8 mouse cellular contexts compared by ENCODE assay signal in genomic region chr2:148681461-148681891, GRCm38 (mm10). TPM values are rescaled to one million over a fixed set of nuclear protein-coding genes. Genes with fewer than 3 reads are reported as not detected.
DNase-seq lines count a peak whose midpoint lies in the region; ATAC-seq and TF ChIP-seq lines count a peak whose summit lies in the region.

No protein-coding gene starts in this region.

- peaks cover 35% of the 10 kb centered on the region for H3K36me3 ChIP-seq in limb, embryonic 15.5 days
- H3K36me3 ChIP-seq in midbrain, embryonic 13.5 days, result peaks cover 37% of the 10 kb centered on the region
- H3K36me3 ChIP-seq in testis, adult 2 months (ENCODE audit: control insufficient read depth, insufficient read depth, low read length), result peaks cover 6% of the 10 kb centered on the region

- H3K9ac ChIP-seq in limb, embryonic 15.5 days, result peak overlapping the region; percentile 78
- H3K9ac ChIP-seq in midbrain, embryonic 13.5 days (replicated peaks), result peak overlapping the region; percentile 88

- DNase-seq in 3T3-L1 (ENCODE audit: low read depth, low spot score) (peak; percentile 71), NIH3T3 (ENCODE audit: low read depth) (peak; percentile 72)
- DNase-seq in cerebellum, postnatal 36 days, result peak; percentile 42 to 50
- peak; percentile 55 for DNase-seq in gastrocnemius, postnatal 14 days

- 7% methylated on average over 17 of the region's 17 CpGs for WGBS in limb, embryonic 15.5 days
- 10% methylated on average over 17 of the region's 17 CpGs for WGBS in midbrain, embryonic 13.5 days

- peak overlapping the region; percentile 81 for H3K27ac ChIP-seq in limb, embryonic 15.5 days
- peak overlapping the region; percentile 86 for H3K27ac ChIP-seq in midbrain, embryonic 13.5 days
- H3K27ac ChIP-seq in testis, adult 2 months (ENCODE audit: control insufficient read depth, insufficient read depth, low read depth, low read length), result peak overlapping the region; percentile 87

- TF ChIP-seq POLR2A in testis, adult 2 months (IDR thresholded peaks at IDR 0.05; ENCODE audit: control insufficient read depth, low read depth, low read length), result no peak

- peak overlapping the region; percentile 84 for H3K4me2 ChIP-seq in limb, embryonic 15.5 days
- peak overlapping the region; percentile 81 for H3K4me2 ChIP-seq in midbrain, embryonic 13.5 days (replicated peaks)

- intact Hi-C loops in gastrocnemius, postnatal 14 days (cut with DNase I; ENCODE audit: low total_unique reads), result no loop called here

- H3K27me3 ChIP-seq in limb, embryonic 15.5 days, result no peaks in the 10 kb centered on the region
- H3K27me3 ChIP-seq in midbrain, embryonic 13.5 days, result no peaks in the 10 kb centered on the region
- H3K27me3 ChIP-seq in testis, adult 2 months (ENCODE audit: control insufficient read depth, insufficient read depth, low read length), result no peaks in the 10 kb centered on the region

- peak overlapping the region; percentile 76 for H3K4me3 ChIP-seq in limb, embryonic 15.5 days
- H3K4me3 ChIP-seq in midbrain, embryonic 13.5 days (replicated peaks), result peak overlapping the region; percentile 81
- H3K4me3 ChIP-seq in testis, adult 2 months (ENCODE audit: control insufficient read depth, low read depth, low read length), result peak overlapping the region; percentile 96

- TF ChIP-seq CTCF in testis, adult 2 months (IDR thresholded peaks at IDR 0.05; ENCODE audit: control insufficient read depth, insufficient read depth, insufficient replicate concordance, low read depth, low read length), result no peak; the same call in 1 of the 2 replicates

- peaks cover 35% of the 10 kb centered on the region for H3K4me1 ChIP-seq in limb, embryonic 15.5 days
- H3K4me1 ChIP-seq in midbrain, embryonic 13.5 days (replicated peaks), result peaks cover 58% of the 10 kb centered on the region
- peaks cover 6% of the 10 kb centered on the region for H3K4me1 ChIP-seq in testis, adult 2 months (ENCODE audit: control insufficient read depth, insufficient read depth, low read length)

- peak; percentile 22 for ATAC-seq in inflammation-experienced regulatory T-cells, adult 6 months
- ATAC-seq in limb, embryonic 15.5 days (ENCODE audit: insufficient number of reproducible peaks, low FRiP score, low TSS enrichment, low read depth), result peak; percentile 17
- ATAC-seq in midbrain, embryonic 13.5 days, result peak; percentile 79

- H3K9me3 ChIP-seq in limb, embryonic 15.5 days, result no peaks in the 10 kb centered on the region
- no peaks in the 10 kb centered on the region for H3K9me3 ChIP-seq in midbrain, embryonic 13.5 days

RNA-seq across cellular contexts. Expression of gene Gzf1, which starts 0.7 kb away (rescaled TPM):
- 10 to 100 TPM; 13.4 to 13.9 TPM for total RNA-seq in gastrocnemius, postnatal 14 days (2021)
- polyA plus RNA-seq in inflammation-experienced regulatory T-cells, adult 6 months (2017; shearing (Covaris generic)), result 10 to 100 TPM in 2 of 3 experiments, 1 to 10 TPM in 1; 8.9 to 21.7 (median 14.9) TPM
- polyA plus RNA-seq in limb, embryonic 15.5 days (2015; fragmentation: Nextera tagmentation; extraction: Ambion mirVana), result 20.1 and 20.7 TPM in 2 replicates
- 17.6 and 17.8 TPM in 2 replicates for polyA plus RNA-seq in midbrain, embryonic 13.5 days (2015; fragmentation: Nextera tagmentation; extraction: Ambion mirVana)
- polyA plus RNA-seq in testis, adult 2 months (2012; rRNA removed), result 7.4 and 8.9 TPM in 2 replicates

RNA-seq across cellular contexts. Expression of gene Nxt1, which starts 9.1 kb away (rescaled TPM):
- 1 to 10 TPM; 4.7 to 5.3 TPM for total RNA-seq in gastrocnemius, postnatal 14 days (2021)
- 10 to 100 TPM; 49.6 to 70.0 (median 60.2) TPM for polyA plus RNA-seq in inflammation-experienced regulatory T-cells, adult 6 months (2017; shearing (Covaris generic))
- polyA plus RNA-seq in limb, embryonic 15.5 days (2015; fragmentation: Nextera tagmentation; extraction: Ambion mirVana), result 78.0 and 80.2 TPM in 2 replicates
- 64.0 and 65.3 TPM in 2 replicates for polyA plus RNA-seq in midbrain, embryonic 13.5 days (2015; fragmentation: Nextera tagmentation; extraction: Ambion mirVana)
- polyA plus RNA-seq in testis, adult 2 months (2012; rRNA removed), result 151 and 160 TPM in 2 replicates

RNA-seq across cellular contexts. Expression of gene Napb, which starts 50.8 kb away (rescaled TPM):
- 1 to 10 TPM; 3.3 to 4.1 TPM for total RNA-seq in gastrocnemius, postnatal 14 days (2021)
- polyA plus RNA-seq in inflammation-experienced regulatory T-cells, adult 6 months (2017; shearing (Covaris generic)), result 1 to 10 TPM in 2 of 3 experiments, under 1 TPM in 1; 0.34 to 1.2 (median 1.1) TPM
- 3.3 and 4.2 TPM in 2 replicates for polyA plus RNA-seq in limb, embryonic 15.5 days (2015; fragmentation: Nextera tagmentation; extraction: Ambion mirVana)
- 43.6 and 48.1 TPM in 2 replicates for polyA plus RNA-seq in midbrain, embryonic 13.5 days (2015; fragmentation: Nextera tagmentation; extraction: Ambion mirVana)
- polyA plus RNA-seq in testis, adult 2 months (2012; rRNA removed), result 0.84 and 1.2 TPM in 2 replicates

Comparison
In these comparisons a context has a peak if more than half of its experiments do, and no peak if none do; other contexts are left out.
1. Peak in every context shown above with its lines: DNase-seq, ATAC-seq, H3K4me3 ChIP-seq and H3K27ac ChIP-seq.
2. ATAC-seq: peak in every context shown above with its lines; median percentile 79 in midbrain, embryonic 13.5 days; 22 in inflammation-experienced regulatory T-cells, adult 6 months; 17 in limb, embryonic 15.5 days.